Mouse (Mus musculus) natural killer cell, adult 2 months (primary cell): Measurements from ENCODE around the gene Ahrr.

Source experiments
- DNase-seq, 2 experiments: peaks; one replicate each; pipeline ENCODE4 v3.0.0; 2022; ENCODE audit warnings: low spot score in 2 of 2

Ahrr gene

DNA sequence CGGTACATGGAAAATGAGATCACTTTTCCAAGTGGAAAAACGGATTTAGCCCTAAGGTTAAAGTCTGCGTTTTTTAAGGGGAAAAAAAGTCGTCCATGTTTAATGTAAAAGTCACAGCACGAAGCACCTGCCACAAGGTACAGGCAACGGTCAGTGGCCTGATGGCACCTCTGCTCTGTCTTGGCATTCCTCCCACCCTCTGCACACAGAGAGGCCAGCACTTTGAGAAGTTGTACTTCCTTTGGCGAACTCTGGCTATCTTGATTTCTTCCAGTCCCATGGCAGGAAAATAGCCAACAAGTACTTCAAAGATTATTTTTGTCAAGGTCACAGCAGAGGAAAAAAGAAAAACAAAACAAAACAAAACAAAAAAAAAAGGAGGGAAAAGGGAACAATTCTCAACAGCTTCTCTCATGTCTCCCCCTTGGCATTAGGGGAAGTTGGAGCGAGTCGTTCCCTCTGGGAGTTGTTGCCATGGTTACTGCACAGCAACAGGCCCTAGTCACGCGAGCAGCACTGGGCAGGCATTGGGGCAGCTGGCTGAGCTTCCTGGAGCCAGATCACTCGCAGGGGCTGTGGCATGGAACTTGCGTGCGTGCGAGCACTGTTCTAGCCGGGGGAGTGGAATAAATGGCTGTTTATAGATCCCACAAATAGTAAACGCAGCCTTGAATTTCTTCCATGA is 46.8 kb downstream of the Ahrr start:
- DNase-seq = no peak

DNA sequence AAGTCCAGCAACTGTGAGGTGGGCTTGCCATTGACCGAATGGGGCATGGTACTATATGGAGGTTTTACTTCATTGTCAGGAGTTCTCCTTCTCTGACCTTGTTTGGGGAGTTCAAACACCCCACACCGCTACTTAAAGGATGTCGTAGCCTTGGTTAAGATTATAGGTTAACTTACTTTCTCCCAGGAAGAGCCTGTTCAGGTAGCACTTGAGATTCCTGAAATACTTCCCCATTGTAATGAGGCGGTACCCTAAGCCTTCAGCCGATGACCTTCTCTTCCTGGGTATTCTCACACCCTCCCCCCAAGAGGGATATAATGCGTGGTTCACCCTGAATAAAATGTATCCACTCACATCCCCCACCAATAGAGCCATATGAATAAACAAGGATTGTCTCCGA is 54.6 kb downstream of the Ahrr start:
- no peak for DNase-seq

DNA sequence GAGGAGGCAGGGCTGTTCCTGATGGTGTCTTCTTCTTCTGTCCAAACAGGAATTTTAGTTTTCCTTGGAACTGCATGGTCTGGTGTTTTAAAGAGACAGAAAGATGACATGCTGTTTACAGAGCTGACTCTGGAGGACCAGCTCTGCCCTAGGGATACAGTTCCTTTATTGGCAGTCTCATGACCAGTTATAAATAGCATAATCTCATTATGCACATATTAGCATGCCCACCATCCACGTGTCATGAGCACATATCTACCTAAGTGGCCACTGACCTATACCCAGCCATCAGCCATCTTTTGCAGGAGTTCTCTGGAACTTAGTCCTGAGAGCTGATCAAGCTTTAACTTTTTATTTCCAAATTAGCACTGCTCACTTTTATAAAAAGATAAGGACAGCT is 71.5 kb downstream of the Ahrr start:
- no peak for DNase-seq

DNA sequence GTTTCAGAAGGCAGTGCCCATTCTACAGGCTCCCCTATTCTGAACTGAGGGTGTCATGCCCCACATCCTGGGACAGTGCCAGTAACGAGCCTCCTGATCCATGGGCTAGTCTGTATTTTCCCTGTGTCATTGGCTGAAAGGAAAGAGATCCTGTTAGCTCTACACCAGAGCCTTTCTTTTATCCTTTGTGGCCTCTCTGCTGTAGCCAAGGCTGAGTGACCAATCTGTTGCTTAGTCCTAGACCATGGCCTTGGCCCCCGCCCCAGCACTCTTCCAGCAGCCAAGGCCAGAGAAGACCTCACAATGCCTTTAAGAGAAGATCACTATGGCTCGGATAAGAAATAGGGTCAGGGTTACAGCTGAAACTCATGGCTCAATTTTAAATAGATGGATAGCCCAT is 73.7 kb downstream of the Ahrr start:
- no peak for DNase-seq

DNA sequence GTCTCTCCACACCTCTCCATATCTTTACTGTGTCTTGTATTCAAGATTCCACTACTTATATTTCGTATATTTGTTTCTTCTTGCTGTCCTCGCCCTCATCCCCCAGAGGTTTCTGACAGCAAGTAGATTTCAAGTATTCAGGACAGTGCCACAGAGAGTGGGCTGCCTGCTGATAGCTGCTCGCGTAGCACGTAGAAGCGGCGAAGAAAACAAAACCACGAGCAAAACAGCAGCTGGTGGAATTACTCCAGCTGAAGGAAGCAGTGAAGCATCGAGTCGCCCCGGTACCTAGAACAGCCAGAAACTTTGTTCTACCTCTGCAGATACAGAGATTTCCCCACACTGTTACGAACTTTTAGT is 83.2 kb downstream of the Ahrr start:
- DNase-seq = no peak

DNA sequence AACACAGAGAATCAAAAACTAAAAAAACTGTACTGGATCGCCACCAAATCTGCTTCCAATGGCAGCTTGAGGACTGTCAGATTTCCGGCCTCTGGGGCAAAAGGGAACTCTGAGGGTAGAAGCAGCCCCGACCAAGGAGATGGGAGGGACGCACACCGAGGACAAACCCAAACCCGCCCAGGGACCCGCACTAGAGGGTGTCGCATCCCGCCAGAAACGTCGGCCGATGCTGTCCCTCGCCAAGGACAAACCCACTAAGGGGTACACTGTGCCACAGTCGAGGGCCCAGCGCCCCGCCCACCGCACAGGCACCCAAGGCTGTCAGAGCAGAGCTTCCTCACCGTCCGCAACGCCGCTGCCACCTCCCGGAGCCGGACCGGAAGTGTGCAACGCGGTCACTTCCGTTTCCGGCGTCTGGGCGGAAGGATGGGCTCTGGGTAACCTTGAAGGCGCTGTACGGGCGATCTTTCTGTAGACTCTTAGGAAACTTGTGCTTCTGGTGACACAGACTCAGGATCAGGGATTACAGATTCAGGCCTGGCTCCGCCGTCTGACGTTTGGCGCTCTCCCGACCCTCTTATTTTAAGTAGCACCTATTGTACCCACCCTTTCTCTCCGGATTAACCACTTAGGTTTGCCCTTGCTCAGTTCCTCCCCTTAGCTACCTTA is 83.7 kb downstream of the Ahrr start, which contains the start of gene Exoc3:
Gene Exoc3 (minus strand): TSS at position 416 of the 669 bp plus-strand sequence.
- peak; percentile 86 to 89 for DNase-seq

DNA sequence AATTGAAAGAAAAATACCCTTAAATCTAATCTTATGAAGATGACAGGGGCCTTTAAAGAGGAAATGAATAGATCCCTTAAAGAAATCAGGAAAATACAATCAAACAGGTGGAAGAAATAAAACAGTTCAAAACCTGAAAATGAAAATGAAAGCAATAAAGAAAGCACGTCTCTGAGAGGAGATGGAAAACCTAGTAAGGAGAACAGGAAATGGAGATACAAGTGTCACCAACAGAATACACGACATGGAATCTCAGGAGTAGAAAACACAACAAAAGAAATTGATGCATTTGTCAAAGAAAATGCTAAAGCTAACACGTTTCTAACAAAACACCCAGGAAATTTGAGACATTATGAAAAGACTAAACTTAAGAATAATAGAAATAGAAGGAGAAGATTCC is 95.7 kb downstream of the Ahrr start:
- DNase-seq = no peak

DNA sequence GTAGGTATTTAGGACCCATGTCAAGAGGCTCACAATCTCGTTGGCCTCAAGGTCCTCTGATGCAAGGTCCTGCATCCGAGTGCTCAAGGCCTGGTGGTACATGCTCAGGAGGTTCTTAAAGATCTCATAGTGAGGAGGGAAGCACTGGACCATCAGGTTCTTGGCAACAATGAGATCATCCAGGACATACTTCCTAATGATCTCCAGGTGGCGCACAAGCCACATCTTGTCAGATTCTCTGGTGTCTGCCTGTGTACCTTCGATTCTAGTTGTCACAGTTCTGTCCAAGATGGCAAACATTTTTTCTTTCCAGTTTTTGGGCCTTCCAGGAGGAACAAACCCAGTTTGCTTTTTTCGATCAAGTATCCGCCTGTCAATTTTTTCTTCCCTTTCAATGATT is 99.5 kb downstream of the Ahrr start:
- DNase-seq = peak in 1 of 2 experiments; percentile 5

DNA sequence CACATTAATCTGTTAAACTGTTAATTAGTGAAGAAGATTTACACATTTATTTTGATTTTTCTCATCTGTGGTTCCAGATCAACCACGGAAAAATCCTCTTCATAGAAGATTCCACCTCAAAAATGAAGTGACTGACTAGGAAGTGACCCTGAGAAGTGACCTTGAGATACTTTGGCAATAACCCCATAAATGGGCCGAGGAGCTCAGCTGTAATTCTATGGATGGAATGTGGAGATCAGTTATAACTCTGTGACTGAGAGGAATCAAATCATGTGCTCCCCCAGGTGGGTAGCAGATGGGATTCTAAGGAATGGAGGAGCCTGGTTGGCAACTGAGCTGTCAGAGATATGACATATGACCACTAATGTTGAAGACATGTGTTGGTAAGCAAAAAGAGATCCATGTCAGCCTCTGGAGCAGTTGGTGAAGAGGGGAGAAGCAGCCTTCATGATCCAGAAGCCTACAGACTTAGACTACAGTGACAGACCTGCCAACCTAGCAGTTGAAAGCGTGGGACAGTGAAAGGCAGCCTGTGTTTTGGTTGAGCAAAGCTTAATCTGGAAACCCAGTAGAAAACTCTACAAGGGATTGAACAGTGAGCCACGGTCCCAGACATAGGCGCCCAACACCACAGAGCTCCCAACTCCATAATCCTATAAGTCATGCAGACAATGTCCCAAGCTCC is 109.0 kb downstream of the Ahrr start:
- DNase-seq = no peak

DNA sequence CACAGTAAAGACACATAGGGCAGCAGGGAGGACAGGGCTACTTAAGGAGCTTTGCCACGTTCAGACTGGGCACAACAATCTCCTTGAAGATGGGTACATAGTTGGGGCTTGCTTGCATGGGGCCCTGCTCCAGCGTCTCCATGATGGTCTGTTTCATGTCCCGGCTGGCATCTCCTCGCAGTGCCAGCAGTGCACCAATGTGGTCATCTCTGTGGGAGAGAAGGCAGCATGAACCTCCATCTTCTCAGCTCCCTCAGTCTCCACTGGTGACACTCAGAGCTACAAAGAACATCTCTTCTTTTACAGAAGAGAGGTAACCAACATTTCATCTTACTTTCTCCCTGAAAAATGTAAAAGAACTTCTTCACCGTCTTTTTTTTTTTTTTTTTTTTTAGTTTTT is 120.1 kb downstream of the Ahrr start:
- no peak for DNase-seq

DNA sequence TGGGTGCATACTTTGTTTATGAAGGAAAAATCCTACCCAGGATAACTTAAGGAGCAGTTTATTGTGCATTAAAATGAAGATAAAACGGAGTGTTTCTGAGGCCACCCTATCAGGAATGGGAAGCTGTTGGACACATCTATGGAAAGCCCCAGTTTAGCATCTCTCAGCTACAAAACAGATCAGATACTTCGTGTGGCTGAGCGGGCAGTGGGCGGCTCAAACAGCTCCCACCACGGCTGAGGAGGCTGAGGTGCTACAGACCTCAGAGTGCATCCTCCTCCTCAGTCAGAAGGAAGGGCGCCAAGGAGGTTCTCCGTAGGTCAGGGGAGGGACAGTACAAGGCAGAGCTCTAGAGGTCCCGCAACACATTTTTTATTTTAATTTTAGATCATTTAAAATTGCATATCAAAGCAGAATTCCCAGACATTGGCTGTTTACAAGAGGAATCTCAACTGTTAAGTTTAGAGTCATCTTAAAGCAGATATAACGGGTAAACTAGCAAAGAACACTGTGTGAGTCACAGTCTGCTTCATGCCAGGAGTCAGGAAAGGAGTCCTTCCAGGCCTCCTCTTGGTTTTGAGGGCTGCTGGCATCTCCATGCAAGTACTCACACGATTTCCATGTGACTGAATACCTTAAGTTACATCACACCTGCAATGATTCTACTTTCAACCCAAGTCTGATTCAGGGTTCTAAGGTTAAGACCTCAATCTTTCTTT is 122.5 kb downstream of the Ahrr start:
- DNase-seq = no peak

DNA sequence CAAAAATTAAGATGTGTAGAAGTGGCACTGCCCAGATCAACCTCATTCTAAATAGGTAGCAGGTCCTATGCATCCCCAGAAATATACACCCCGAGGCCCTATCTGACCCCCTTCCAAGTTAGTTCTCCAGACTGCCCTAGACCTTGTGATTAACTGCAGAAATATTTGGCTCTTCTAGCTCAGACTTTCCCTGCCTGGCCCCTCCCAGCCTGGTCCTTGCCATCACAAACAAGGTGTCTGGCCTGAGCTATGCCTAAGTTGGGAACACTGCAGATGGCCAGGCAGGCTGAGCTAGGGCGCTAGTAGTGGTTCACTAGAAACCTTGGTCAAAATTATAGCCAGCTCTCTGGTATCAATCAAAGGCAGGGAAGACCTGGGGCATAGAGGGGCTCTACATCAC is 124.6 kb downstream of the Ahrr start:
- no peak for DNase-seq

DNA sequence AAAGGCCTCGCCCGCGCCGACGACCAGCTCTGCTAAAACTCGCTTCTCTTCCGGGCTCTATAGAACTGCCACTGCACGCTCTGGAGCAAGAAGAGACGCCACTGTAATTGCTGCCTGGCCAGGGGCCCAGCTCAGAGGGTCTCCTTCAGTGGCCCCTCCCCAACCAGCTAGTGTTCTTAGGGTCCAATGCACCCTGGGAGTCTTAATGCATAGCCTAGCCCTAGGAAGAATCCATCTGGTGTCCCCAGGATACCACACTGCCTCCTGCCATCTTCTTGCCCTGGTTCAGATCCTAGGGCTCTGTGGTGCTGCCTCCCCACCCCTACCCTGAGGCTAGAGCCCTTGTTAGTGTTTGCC is 125.1 kb downstream of the Ahrr start:
- DNase-seq = no peak

DNA sequence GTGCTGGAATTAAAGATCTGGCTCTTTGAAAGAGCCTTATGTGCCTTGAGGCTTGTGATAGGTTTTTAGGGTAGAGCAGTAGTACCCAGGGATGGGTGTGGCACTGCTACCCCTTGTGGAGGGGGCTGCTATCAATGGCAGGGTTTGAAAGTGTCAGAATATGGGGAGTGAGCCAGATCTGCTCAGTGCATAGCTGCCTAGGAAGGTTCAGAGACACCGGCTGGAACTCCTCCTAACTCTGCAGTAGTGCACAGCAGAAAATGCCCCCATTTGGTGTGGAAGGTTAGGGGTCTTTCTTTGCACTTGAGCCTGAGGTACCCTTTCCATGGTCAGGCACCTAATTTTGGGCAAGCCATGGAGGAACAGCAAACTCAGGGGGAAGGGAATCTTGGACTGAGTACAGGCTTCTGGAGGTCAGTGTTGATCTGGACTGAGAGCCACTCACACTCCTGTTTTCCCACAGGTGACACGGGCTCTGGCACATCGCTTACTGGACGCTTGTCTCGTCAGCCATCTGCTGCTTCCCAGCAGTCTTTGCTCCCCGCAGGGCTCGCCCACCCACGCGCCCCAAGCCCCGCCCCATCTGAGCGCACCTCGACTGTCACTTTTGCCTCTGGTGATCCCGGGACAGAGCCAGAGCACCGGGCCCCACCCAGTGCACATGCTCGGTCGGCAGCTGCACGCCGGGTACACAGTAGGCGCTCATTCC is 125.6 kb downstream of the Ahrr start:
- DNase-seq = peak in 1 of 2 experiments; percentile 17
